Mouse (Mus musculus) hindlimb bud, embryonic 11.5 days (tissue): ENCODE data around the gene Sec14l3.
"Not testable (repeated sequence)": the region's sequence is repeated elsewhere in the genome, so short reads cannot be mapped to it uniquely, and the experiment has no call there.

Source experiments
- DNase-seq: peaks from one replicate; pipeline ENCODE4 v3.0.0-alpha.2; 2012; ENCODE audit warnings: low read depth, low spot score; ENCODE audit errors: extremely low spot score

Sec14l3 gene

GRCm38 (mm10) chr11:4099447-4099846 lies 34.8 kb downstream of the Sec14l3 start:
- no peak for DNase-seq

GRCm38 (mm10) chr11:4101851-4102250 lies 37.2 kb downstream of the Sec14l3 start:
- no peak for DNase-seq

- no peak for DNase-seq
Measured at GRCm38 (mm10) chr11:4103522-4103921, 38.9 kb downstream of the Sec14l3 start.

- DNase-seq, result no peak
Measured at GRCm38 (mm10) chr11:4104989-4105388, 40.3 kb downstream of the Sec14l3 start.

- no peak for DNase-seq
Measured at GRCm38 (mm10) chr11:4105444-4105843, 40.8 kb downstream of the Sec14l3 start.

- DNase-seq, result not testable (repeated sequence)
Measured at GRCm38 (mm10) chr11:4107901-4108300, 43.3 kb downstream of the Sec14l3 start.

- no peak for DNase-seq
Measured at GRCm38 (mm10) chr11:4108691-4109090, 44.0 kb downstream of the Sec14l3 start.

- DNase-seq, result no peak
Measured at GRCm38 (mm10) chr11:4112033-4112432, 47.4 kb downstream of the Sec14l3 start.

GRCm38 (mm10) chr11:4112861-4113260 lies 48.2 kb downstream of the Sec14l3 start:
- no peak for DNase-seq

- no peak for DNase-seq
Measured at GRCm38 (mm10) chr11:4113496-4113895, 48.9 kb downstream of the Sec14l3 start.

- no peak for DNase-seq
Measured at GRCm38 (mm10) chr11:4113970-4114369, 49.3 kb downstream of the Sec14l3 start.

GRCm38 (mm10) chr11:4114541-4114940 lies 49.9 kb downstream of the Sec14l3 start:
- not testable (repeated sequence) for DNase-seq

- no peak for DNase-seq
Measured at GRCm38 (mm10) chr11:4115407-4115806, 50.8 kb downstream of the Sec14l3 start.

GRCm38 (mm10) chr11:4116458-4117141 lies 52.0 kb downstream of the Sec14l3 start:
- DNase-seq, result no peak

- no peak for DNase-seq
Measured at GRCm38 (mm10) chr11:4117372-4118071, 52.9 kb downstream of the Sec14l3 start.

- DNase-seq, result no peak
Measured at GRCm38 (mm10) chr11:4118081-4118921, 53.7 kb downstream of the Sec14l3 start.

- no peak for DNase-seq
Measured at GRCm38 (mm10) chr11:4119635-4120034, 55.0 kb downstream of the Sec14l3 start.

- no peak for DNase-seq
Measured at GRCm38 (mm10) chr11:4121691-4122090, 57.0 kb downstream of the Sec14l3 start.

GRCm38 (mm10) chr11:4122226-4122625 lies 57.6 kb downstream of the Sec14l3 start:
- DNase-seq, result no peak

GRCm38 (mm10) chr11:4122742-4123579 lies 58.3 kb downstream of the Sec14l3 start, which contains the start of gene Sec14l2:
Gene Sec14l2, minus strand, starts transcription at chr11:4123415.
- DNase-seq, result no peak

- no peak for DNase-seq
Measured at GRCm38 (mm10) chr11:4123922-4124321, 59.3 kb downstream of the Sec14l3 start.
